Mouse (Mus musculus): ENCODE data around the gene Specc1l.

DNA sequence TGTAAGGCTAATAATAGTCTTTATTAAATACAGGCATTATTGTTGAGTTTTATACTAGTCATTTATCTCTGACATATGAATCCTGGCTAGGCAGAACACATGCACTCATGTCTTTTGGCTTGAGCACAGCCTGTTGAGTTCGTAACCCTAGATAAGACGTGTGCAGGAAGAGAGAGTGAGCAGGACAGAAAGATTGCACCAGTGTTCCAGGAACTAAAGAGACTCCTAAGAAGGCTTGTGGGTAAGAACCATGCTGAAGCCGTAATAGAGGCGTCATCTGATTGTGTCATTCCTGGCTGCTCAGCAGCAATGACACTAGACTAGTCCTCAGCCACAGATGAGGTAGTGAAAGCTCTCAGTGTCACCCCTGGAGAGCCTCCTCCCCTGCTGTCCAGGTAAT lies 61.1 kb downstream of the Specc1l start:
- TF ChIP-seq CTCF (IDR thresholded peaks at IDR 0.05) (no peak), EP300 (IDR thresholded peaks at IDR 0.05; ENCODE audit: insufficient read depth, low read depth, low read length) (0 out of 2 replicates have a peak, but pooled peaks have one; percentile 20)

Measured in heart, adult 2 months (tissue).